Mouse (Mus musculus) brown adipose tissue, adult 24 weeks (tissue): ENCODE measurements around the gene Bag3. TPM values are rescaled to one million over a fixed set of nuclear protein-coding genes. Genes with fewer than 3 reads are reported as not detected.
A peak's percentile ranks its signal among the peaks of the same experiment; 100 is the strongest.
"Not testable (repeated sequence)": the region's sequence is repeated elsewhere in the genome, so short reads cannot be mapped to it uniquely, and the experiment has no call there.

Source experiments
- H3K27ac ChIP-seq: fragments of 200-500 bp; replicated peaks from 2 replicates; pipeline ENCODE4 v1.5.1; 2012; ENCODE audit warnings: low read depth, mild to moderate bottlenecking, low read length
- H3K4me1 ChIP-seq: fragments of 200-500 bp; 2 replicates; pipeline ENCODE4 v1.6.1; 2012; ENCODE audit warnings: low read length, mixed read lengths; ENCODE audit not compliant: control insufficient read depth, insufficient read depth, insufficient read length
- H3K4me3 ChIP-seq: fragments of 200-500 bp; 2 replicates; pipeline ENCODE4 v1.5.1; 2012; ENCODE audit warnings: low read depth, mild to moderate bottlenecking, low read length, moderate library complexity; ENCODE audit not compliant: insufficient read depth
- polyA plus RNA-seq: library from polyadenylated mRNA; stranded (reverse); fragments of >200 nt; gene quantifications from 2 replicates; pipeline ENCODE4 v1.2.4, GENCODE M21; 2012; ENCODE audit not compliant: missing spikeins, insufficient read depth, insufficient read length

The Bag3 gene
- polyA plus RNA-seq, 1 experiment, result 29.2 TPM

DNA sequence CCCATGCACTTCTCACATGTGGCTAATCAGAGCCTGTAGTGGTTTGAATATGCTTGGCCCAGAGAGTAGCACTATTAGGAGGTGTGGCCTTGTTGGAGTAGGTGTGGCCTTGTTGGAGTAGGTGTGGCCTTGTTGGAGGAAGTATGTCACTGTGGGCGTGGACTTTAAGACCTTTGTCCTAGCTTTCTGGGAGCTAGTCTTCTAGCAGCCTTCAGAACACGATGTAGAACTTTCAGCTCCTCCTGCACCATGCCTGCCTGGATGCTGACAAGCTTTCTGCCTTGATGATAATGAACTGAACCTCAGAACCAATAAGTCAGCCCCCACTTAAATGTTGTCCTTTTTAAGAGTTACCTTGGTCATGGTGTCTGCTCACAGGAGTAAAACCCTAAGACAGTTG lies 46.0 kb downstream of the Bag3 start:
- not testable (repeated sequence) for H3K27ac ChIP-seq, H3K4me1 ChIP-seq, H3K4me3 ChIP-seq

DNA sequence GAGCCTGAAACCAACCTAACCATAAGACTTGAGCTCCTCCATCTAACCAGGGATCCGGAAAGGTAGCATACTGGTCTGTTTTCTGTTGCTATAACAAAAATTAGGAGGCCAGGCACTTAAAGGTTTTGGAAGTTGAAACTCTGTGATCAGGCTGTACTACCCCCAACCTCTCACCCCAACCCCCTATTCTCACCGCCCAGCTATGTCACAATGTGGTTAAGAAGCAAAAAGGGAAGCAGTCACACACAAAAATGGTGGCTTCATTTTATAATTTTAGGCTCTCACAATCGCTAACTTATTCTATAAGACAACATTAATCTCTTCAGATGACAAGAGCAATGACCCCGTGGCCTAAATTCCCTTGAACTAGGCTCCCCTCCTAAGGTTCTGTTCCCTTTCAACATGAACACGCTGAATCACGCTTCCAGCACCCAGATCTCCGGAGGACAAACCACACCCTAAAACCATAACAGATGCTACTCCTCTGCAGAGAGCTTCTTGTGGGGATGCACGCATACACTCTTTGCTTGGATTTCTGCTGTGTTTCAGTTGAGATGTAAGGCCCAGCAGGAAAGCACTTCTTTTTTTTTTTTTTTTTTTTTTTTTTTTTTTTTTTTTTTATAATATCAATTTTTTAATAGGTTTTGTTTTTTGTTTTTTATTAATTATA lies 46.7 kb downstream of the Bag3 start:
- Histone ChIP-seq H3K27ac (no peak overlapping the region), H3K4me3 (peak overlapping the region; percentile 6; the same call in 1 of the 2 replicates), H3K4me1 (0 out of 2 replicates have a peak, but pooled peaks cover under 1% of the 10 kb centered on the region)

DNA sequence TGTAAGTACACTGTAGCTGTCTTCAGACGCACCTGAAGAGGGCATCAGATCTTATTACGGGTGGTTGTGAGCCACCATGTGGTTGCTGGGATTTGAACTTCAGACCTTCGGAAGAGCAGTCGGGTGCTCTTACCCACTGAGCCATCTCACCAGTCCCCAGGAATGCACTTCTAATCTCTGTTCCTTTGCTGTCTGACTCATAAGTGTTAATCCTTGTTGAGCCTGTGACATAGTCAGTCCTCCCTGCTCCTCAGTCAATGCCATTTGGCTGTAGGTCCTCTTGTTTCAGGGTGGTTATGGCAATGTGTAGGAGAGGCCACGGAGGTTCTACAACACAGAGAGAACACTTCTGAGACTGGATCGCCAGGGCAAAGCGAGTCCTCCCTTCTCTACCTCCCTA lies 47.2 kb downstream of the Bag3 start:
- not testable (repeated sequence) for H3K4me3 ChIP-seq, H3K4me1 ChIP-seq, H3K27ac ChIP-seq

DNA sequence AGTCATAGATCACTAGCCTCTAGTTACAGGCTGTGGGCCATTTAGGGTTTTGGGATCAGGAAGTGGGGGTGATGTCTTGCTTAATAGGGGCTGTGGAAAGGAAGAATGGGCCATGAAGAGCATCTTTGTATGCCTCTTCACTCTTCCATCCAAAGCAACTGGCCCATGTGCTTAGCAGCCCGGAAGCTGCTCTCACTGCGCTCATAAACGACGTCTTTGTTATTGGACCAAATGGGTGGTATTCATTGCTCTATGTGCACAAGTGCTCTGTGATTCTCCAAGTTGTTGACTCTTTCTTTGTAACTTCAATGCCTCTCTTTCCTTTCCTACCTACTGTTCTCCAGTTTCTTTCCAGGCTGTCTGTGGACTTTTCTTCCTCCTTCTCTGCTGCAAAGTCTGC lies 48.6 kb downstream of the Bag3 start:
- Histone ChIP-seq H3K27ac (no peak overlapping the region), H3K4me1 (peaks cover 6% of the 10 kb centered on the region; the same call in 1 of the 2 replicates), H3K4me3 (no peak overlapping the region)

DNA sequence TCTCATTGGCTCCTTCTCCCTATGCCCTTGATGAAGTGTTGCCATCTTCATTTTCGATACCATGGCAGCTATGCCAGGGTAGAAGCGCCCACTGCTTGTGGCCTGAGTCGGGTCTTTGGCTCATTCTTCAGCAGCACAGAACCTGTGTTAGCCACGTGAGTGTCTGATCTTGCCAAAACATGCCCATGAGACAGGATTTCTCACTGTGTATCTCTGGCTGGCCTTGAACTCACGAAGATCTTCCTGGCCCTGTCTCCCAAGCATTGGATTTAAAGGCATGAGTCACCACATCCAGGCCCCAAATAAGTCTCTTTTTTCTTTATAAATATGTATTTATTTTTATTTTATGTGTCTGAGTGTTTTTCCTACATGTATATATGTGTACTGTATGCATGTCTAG lies 51.8 kb downstream of the Bag3 start:
- peaks cover 6% of the 10 kb centered on the region; the same call in 1 of the 2 replicates for H3K4me1 ChIP-seq
- no peak overlapping the region for H3K4me3 ChIP-seq

DNA sequence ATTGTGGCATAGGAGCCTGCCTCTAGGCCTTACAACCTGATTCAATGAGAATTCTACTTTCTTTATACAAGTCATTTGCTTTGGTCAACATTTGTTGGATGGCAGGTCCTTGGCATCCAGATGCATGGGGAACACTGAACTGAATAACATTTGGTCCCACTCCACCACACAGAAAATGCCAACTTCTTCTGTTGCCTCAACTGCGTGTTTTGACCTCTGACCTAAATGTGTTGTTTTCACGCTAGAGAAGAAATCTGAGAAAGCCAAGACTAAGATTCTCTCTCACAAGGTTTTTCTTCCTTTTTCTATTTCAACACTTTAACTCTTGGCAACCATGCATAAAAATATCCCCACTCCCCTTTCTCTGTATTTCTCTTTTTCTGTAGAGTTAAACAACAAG lies 52.4 kb downstream of the Bag3 start:
- Histone ChIP-seq H3K4me1 (peaks cover 6% of the 10 kb centered on the region; the same call in 1 of the 2 replicates), H3K27ac (peak overlapping the region; percentile 12; the same call in 1 of the 2 replicates), H3K4me3 (no peak overlapping the region)

More for the DNA sequence above, 51.8 kb downstream of the Bag3 start:
- H3K27ac ChIP-seq, result no peak overlapping the region

DNA sequence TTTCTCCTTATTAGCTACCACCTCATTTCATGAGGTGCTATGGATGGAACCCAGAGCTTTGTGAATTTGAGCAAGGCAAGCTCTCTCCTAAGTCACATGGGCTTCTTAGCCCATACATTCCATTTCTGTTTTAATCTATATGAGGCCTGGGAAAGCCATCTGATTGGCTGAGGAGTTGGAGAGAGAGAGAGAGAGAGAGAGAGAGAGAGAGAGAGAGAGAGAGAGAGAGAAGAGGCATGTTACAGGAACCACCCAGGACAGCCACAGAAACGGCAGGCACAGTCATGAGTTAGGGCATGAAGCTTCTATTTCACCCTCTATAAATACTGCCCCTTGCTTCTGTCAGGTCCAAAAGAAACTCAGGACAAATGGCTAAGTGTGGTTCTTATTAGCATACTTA lies 54.2 kb downstream of the Bag3 start:
- Histone ChIP-seq H3K4me1 (peaks cover 6% of the 10 kb centered on the region; the same call in 1 of the 2 replicates), H3K4me3 (no peak overlapping the region), H3K27ac (no peak overlapping the region)

DNA sequence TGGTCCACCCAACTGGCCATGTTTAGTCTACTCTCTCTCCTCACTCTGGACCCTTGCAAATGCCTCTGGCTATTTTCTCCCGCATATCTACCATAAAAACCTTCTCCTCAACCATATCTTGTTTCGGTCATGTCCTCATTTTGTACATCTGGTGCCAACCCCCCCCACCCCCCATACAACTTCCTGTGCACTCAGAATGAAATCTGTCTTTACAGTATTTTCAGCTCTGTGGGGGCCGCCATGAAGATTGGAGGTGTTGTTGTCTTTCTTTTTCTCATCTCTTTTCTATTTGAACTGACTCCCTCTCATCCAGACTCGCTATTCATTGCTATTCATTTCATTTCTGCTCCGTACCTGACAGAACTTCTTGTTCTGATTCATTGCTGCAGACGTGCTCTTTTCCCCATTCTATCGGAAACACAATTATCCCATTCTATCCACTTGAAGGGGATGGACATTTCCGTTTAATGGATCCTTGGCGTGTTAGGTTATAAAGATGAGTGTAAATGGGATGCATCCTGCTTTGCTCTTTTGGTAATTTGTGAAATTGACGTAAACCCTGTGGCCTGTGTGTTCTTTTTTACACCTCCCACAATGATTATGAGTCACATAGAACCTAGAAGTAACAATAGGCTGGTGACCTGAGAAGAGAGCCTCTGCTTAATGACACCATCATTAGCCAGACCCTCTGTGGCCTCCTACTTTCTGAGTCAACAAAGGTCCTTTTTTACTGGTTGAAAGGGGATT lies 55.0 kb downstream of the Bag3 start:
- Histone ChIP-seq H3K4me1 (peaks cover 6% of the 10 kb centered on the region; the same call in 1 of the 2 replicates), H3K27ac (no peak overlapping the region), H3K4me3 (no peak overlapping the region)

DNA sequence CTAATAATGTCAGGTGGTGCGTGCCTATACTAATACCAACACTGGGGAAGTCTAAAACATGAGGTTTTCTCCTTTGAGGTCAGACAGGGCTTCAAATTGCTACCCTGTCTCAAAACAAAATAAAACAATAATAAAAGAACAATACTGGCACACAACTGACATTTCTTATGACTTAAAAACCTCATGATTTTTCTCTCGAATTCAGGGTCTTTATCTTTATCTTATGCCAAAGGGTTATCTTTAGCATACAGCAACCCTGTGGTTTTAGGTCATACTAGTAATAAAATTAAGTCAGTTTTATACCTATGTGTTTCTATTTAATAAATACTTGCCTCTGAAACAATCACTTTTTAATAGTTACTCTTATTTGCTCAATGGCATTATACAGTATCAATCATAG lies 56.0 kb downstream of the Bag3 start:
- Histone ChIP-seq H3K4me3 (no peak overlapping the region), H3K27ac (no peak overlapping the region), H3K4me1 (peaks cover 6% of the 10 kb centered on the region; the same call in 1 of the 2 replicates)

DNA sequence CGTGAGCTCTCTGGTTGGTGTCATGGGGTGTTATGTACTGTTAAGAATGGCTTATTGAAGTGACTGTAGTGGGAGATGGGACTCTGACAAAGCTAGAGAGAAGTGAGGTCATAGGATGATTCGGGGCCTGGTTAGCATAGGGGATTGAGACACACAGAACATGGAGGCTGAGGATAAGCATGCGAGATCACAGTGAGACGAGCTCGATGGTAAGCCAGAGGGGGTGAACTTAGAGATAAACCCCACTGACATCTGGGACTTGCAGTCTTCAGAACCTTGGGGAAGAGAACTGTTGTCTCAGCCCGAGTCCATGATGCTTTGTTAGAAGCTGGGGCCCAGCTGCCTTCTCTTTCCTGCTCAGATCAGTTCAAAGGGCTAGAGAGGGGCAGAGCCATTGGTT lies 56.9 kb downstream of the Bag3 start:
- H3K4me3 ChIP-seq, result no peak overlapping the region

DNA sequence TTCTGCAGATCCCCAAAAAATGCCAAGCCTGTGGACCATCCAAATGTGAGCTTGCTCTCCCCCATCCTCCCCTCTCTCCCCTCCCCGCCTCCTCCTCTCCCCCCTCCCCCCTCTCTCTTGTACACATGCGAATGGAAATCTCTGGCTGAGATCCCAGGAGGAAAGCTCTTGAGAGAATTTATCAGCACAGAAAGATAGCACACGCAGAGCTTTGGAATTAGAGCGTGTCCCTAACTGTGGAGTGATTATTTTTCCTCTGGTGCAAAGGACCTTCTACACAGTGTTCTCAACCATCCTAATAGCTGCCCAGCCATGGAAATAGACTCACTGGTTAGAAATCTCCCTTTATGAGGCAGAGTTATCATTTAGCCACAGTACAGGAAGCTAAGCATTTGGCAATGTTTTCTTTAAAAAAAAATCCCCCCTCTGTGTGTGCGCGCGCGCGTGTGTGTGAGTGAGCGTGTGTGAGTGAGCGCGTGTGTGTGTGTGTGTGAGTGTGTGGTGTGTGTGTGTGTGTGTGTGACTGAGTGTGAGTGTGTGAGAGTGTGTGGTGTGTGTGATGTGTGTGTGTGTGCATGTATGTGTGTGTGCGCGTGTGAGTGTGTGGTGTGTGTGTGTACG lies 58.6 kb downstream of the Bag3 start:
- Histone ChIP-seq H3K4me3 (no peak overlapping the region), H3K4me1 (no peaks in the 10 kb centered on the region), H3K27ac (no peak overlapping the region)

More for the DNA sequence above, 56.9 kb downstream of the Bag3 start:
- H3K4me1 ChIP-seq, result peaks cover 4% of the 10 kb centered on the region; the same call in 1 of the 2 replicates
- H3K27ac ChIP-seq, result no peak overlapping the region

DNA sequence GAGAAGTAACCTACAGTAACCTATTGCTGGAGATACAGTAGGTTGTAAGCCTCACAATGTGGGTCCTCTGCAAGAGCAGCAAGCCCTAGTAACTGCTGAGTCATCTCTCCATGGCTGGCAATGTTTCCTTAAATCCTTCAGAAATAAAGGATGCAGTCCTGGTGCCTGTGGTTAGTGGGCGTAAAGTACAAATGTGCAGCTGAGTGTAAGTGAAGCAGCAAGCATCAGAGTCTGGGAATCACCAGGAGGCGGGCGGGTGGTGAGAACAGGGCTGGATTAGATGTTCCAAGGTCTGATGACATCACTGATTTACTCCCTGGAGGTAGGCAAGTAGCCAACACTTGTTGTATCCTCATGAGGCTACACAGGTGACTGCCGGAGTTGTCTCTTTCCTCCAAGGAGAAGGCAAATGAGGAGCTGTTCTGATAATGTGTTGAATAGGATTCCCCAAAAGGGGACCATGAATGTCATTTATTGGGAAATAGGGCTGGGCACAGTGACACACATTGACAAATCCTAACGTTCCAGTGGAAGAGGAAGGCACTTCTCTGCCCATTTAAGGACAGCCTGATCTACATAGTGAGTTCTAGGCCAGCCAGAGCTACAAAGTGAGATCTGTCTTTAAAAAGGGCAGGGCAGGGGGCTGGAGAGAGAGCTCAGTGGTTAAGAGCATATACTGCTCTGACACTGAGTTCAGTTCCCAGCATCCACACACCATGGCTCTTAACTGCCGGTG lies 60.0 kb downstream of the Bag3 start:
- H3K4me1 ChIP-seq, result no peaks in the 10 kb centered on the region
- no peak overlapping the region for H3K4me3 ChIP-seq
- H3K27ac ChIP-seq, result no peak overlapping the region

DNA sequence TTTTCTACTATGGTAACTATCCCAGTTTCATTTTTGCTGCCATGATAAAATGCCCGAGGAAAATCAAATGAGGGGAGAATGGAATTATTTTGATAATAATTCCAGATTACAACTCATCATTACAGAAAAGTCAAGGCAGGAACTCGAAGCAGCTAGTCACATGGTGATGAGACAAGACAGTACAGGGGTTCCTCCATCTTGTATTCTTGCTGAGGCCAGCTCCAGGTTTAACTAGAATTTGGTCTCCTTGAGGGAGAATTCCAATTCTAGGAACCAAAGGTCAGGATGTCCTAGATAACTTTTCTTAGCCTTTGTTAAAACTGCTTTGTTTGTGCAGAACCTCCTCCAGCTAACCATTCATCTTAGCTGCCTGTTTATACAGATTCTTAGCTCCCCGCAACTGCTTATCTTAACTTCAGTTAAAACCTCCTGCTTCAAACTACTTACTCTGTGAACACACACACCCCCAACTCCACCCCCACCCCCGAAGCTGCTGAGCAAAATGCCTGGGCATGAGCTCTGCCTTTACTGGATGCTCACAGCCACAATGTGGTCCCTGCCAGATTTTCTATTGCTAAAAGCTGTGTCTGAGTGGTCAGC lies 64.0 kb downstream of the Bag3 start:
- Histone ChIP-seq H3K4me3 (no peak overlapping the region), H3K4me1 (no peaks in the 10 kb centered on the region; the same call in 1 of the 2 replicates), H3K27ac (no peak overlapping the region)

DNA sequence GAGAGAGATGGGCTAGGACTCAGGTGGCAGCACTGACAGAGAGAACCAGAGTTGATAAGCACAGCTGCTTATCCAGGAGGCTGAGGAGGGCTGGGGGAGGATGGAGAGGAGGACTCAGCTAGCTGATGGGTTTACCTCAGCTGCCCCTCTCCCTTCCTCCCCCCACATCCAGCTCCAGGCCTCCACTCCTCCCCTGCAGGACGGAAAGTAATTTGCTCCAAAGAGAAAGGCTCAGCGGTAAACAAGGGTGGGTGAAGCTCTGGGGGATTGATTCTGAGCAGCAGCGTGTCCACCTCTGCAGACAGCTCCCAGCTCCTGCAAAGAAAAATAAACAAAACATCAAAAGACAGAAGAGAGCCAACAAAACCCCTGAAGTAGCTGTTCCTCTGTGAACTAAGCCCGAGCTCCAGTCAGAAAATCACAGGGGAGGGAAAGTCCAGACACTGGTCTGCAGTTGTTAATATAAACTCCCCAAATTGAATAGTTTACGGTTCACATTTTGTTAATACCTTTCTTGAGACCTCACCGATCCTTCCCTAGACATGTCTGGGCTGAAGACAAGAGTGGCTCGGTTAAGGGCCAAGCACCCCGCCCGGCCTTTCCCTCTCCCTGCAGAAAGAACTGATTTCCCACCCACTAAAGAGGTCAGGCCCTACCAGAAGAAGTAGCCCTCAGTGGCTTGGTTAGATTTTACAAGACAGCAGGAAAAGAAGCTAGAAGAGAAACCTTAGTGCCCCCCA lies 68.1 kb downstream of the Bag3 start:
- Histone ChIP-seq H3K27ac (no peak overlapping the region), H3K4me3 (no peak overlapping the region), H3K4me1 (no peaks in the 10 kb centered on the region; the same call in 1 of the 2 replicates)
